Mouse (Mus musculus) erythroblast, embryonic 14.5 days (primary cell): ENCODE data around the gene Kif2a.

Experiments used
- GATA1 ChIP-seq: IDR thresholded peaks from 2 replicates; pipeline ENCODE4 v1.6.1; 2012; ENCODE audit warnings: low read length, inconsistent platforms, mixed read lengths
- TAL1 ChIP-seq: IDR thresholded peaks from 3 replicates; pipeline ENCODE4 v1.6.1; 2012; ENCODE audit warnings: low read length, inconsistent platforms, mixed read lengths

GRCm38 (mm10) chr13:107063115-107063807, 41.3 kb upstream of the Kif2a start:
- TF ChIP-seq GATA1 (peak; percentile 83), TAL1 (peak; percentile 86)
